Mouse (Mus musculus): Measurements from ENCODE around the gene Kif27. TPM values are rescaled to one million over a fixed set of nuclear protein-coding genes. Genes with fewer than 3 reads are reported as not detected.
"Not testable (repeated sequence)": the region's sequence is repeated elsewhere in the genome, so short reads cannot be mapped to it uniquely, and the experiment has no call there.

The Kif27 gene
- total RNA-seq, 1 experiment, result 0.18 TPM

DNA sequence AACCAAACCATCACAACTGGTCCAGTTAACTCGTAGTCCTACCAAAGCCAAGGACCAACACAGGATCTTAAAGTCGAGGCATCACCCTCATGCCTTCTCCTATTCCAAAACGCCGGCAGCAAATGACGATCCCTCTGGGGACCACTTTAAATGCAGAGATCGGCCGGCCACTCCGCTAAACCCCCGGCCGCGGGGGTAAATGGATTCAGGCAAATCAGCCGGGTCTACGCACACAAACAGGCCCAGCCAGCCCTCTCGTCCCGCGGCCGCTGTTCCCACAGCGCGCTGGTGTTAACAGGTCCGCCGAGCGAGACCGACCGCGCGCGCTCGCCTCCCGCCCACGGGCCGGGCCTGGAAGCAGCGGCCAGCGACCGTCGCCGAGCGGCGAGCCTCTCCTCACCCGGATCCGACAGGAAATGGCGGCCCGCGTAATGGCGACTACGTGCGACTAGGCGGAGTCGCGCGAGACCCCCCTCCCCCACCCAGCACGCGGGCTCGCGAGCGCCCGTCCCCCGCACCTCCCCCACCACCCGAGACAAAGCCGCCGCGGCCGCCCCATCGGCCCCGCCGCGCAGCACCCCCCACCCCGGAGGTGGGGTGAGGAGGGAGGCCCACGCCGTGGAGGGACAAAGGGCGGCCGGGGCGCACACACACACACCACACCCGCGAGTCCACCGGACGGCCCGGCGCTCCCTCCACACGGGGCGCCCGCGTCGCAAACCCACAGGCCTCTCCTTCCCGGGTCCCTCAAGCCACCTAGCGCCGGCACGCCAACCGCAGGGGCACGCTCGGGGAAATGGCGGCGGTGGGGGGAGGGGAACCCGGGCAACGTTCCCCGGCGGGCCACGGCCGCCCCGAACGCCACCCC lies 42.4 kb upstream of the Kif27 start:
- no peak for DNase-seq (ENCODE audit: low read depth, low spot score)
- no peaks in the 10 kb centered on the region for H3K9me3 ChIP-seq (ENCODE audit: control insufficient read depth, insufficient read depth, low read depth, low read length)
- peak overlapping the region; percentile 94 to 99 for H3K4me3 ChIP-seq (ENCODE audit: insufficient read depth in 1 of 2, low read depth in 1 of 2, low read length in 2 of 2, poor library complexity in 1 of 2, severe bottlenecking in 1 of 2)
- peak overlapping the region; percentile 97 for H3K27ac ChIP-seq (ENCODE audit: insufficient read depth, low read depth, low read length, poor library complexity, severe bottlenecking)
- peaks cover 18% of the 10 kb centered on the region for H3K36me3 ChIP-seq (ENCODE audit: control insufficient read depth, insufficient read depth, low read length, poor library complexity, severe bottlenecking)
- TF ChIP-seq ZC3H11A (IDR thresholded peaks at IDR 0.05; ENCODE audit: borderline replicate concordance, low read depth, low read length) (no peak), MAFK (IDR thresholded peaks at IDR 0.05; ENCODE audit: insufficient read depth, low read depth, low read length) (no peak), HCFC1 (IDR thresholded peaks at IDR 0.05; ENCODE audit: borderline replicate concordance, insufficient read depth, low read length) (peak; percentile 10; the same call in 1 of the 2 replicates), CHD2 (IDR thresholded peaks at IDR 0.05; ENCODE audit: low read depth, low read length) (peak; percentile 85)
- in situ Hi-C loops (cut with MboI; ENCODE audit: low sequenced_read_pairs in 2 of 2, unreplicated experiment in 2 of 2), result no loop called here
- H3K4me1 ChIP-seq (ENCODE audit: control insufficient read depth in 2 of 2, insufficient read depth in 2 of 2, low read length in 2 of 2, poor library complexity in 1 of 2), result no peaks in the 10 kb centered on the region
- H3K9ac ChIP-seq (ENCODE audit: insufficient read depth, low read depth, low read length, poor library complexity, severe bottlenecking), result peak overlapping the region; percentile 100

DNA sequence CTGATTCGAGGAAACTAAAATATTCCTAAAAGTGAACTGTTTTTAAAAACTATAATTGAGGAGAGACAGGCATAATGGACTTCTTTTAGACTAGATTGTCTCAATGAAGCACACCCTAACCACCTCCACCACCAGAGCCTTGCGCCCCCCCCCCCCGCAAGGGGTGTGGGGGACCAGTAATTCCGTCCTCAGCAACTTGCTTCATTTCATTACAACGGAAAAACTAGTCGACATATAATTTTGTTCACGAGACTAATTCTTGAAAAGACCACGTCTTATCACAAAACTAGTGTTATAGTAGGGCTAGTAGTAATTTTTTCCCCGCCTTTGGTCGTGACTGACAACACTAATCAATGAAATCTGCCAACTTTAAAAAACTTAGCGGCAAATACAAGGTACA lies 41.7 kb upstream of the Kif27 start:
- Histone ChIP-seq H3K36me3 (ENCODE audit: control insufficient read depth, insufficient read depth, low read length, poor library complexity, severe bottlenecking) (peaks cover 24% of the 10 kb centered on the region), H3K4me3 (ENCODE audit: insufficient read depth in 1 of 2, low read depth in 1 of 2, low read length in 2 of 2, poor library complexity in 1 of 2, severe bottlenecking in 1 of 2) (peak overlapping the region; percentile 94 to 99), H3K27ac (ENCODE audit: insufficient read depth, low read depth, low read length, poor library complexity, severe bottlenecking) (peak overlapping the region; percentile 20; the same call in 1 of the 2 replicates), H3K9ac (ENCODE audit: insufficient read depth, low read depth, low read length, poor library complexity, severe bottlenecking) (peak overlapping the region; percentile 100), H3K9me3 (ENCODE audit: control insufficient read depth, insufficient read depth, low read depth, low read length) (no peaks in the 10 kb centered on the region), H3K4me1 (ENCODE audit: control insufficient read depth in 2 of 2, insufficient read depth in 2 of 2, low read length in 2 of 2, poor library complexity in 1 of 2) (no peaks in the 10 kb centered on the region)
- no peak for DNase-seq (ENCODE audit: low read depth, low spot score)
- no peak for TF ChIP-seq ZC3H11A (IDR thresholded peaks at IDR 0.05; ENCODE audit: borderline replicate concordance, low read depth, low read length)
- no peak; the same call in 1 of the 2 replicates for TF ChIP-seq CHD2 (IDR thresholded peaks at IDR 0.05; ENCODE audit: low read depth, low read length)
- TF ChIP-seq ZNF384 (IDR thresholded peaks at IDR 0.05; ENCODE audit: low read depth, low read length), result no peak
- TF ChIP-seq MAFK (IDR thresholded peaks at IDR 0.05; ENCODE audit: insufficient read depth, low read depth, low read length), result no peak
- no peak for TF ChIP-seq HCFC1 (IDR thresholded peaks at IDR 0.05; ENCODE audit: borderline replicate concordance, insufficient read depth, low read length)
- in situ Hi-C loops (cut with MboI; ENCODE audit: low sequenced_read_pairs in 2 of 2, unreplicated experiment in 2 of 2), result no loop called here

DNA sequence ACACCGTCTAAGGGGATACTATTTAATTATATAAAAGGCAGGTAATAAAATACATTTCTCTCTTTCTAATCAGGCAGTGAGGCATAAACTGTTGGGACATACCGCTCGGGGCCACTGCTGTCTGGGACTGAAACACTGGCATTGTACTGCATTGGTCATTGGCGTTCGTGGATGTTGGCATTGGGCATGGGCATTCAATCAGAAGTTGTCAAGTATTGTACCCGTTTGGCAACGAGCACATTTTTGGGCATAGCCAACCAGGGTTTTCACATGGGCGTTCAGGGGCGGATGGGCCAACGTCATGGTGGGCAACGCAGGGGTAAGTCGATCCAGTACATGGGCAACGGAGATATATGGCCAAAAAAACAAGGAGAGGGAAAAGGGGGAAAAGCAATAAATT lies 38.7 kb upstream of the Kif27 start:
- Histone ChIP-seq H3K36me3 (ENCODE audit: control insufficient read depth, insufficient read depth, low read length, poor library complexity, severe bottlenecking) (peaks cover 36% of the 10 kb centered on the region), H3K4me1 (ENCODE audit: control insufficient read depth in 2 of 2, insufficient read depth in 2 of 2, low read length in 2 of 2, poor library complexity in 1 of 2) (no peaks in the 10 kb centered on the region), H3K9ac (ENCODE audit: insufficient read depth, low read depth, low read length, poor library complexity, severe bottlenecking) (no peak overlapping the region), H3K9me3 (ENCODE audit: control insufficient read depth, insufficient read depth, low read depth, low read length) (no peaks in the 10 kb centered on the region), H3K4me3 (ENCODE audit: insufficient read depth in 1 of 2, low read depth in 1 of 2, low read length in 2 of 2, poor library complexity in 1 of 2, severe bottlenecking in 1 of 2) (no peak overlapping the region), H3K27ac (ENCODE audit: insufficient read depth, low read depth, low read length, poor library complexity, severe bottlenecking) (no peak overlapping the region)
- in situ Hi-C loops (cut with MboI; ENCODE audit: low sequenced_read_pairs in 2 of 2, unreplicated experiment in 2 of 2), result no loop called here
- no peak for TF ChIP-seq CHD2 (IDR thresholded peaks at IDR 0.05; ENCODE audit: low read depth, low read length)
- no peak for TF ChIP-seq HCFC1 (IDR thresholded peaks at IDR 0.05; ENCODE audit: borderline replicate concordance, insufficient read depth, low read length)
- no peak for TF ChIP-seq ZNF384 (IDR thresholded peaks at IDR 0.05; ENCODE audit: low read depth, low read length)
- no peak for TF ChIP-seq ZC3H11A (IDR thresholded peaks at IDR 0.05; ENCODE audit: borderline replicate concordance, low read depth, low read length)
- no peak for TF ChIP-seq MAFK (IDR thresholded peaks at IDR 0.05; ENCODE audit: insufficient read depth, low read depth, low read length)
- DNase-seq (ENCODE audit: low read depth, low spot score), result no peak

DNA sequence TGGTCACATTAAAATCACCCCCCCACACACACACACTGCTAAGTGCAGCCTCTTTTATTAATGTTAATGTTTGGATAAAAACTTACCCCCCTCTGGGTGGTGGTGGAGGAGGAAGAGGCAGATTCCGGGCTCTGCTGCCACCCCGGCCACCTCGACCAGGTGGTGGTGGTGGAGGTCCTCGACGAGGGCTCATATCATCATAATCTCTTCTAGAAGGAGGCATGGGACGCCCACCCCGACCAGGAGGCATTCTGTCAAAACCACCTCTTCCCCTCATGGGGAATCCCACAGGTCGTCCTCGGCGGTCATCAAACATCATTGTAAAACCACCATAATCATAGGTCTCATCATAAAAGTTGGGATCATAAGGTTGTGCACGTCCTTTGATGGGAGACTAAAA lies 35.5 kb upstream of the Kif27 start:
- in situ Hi-C loops (cut with MboI; ENCODE audit: low sequenced_read_pairs in 2 of 2, unreplicated experiment in 2 of 2); DNase-seq (ENCODE audit: low read depth, low spot score); H3K9me3 ChIP-seq (ENCODE audit: control insufficient read depth, insufficient read depth, low read depth, low read length); H3K9ac ChIP-seq (ENCODE audit: insufficient read depth, low read depth, low read length, poor library complexity, severe bottlenecking); H3K4me1 ChIP-seq (ENCODE audit: control insufficient read depth in 2 of 2, insufficient read depth in 2 of 2, low read length in 2 of 2, poor library complexity in 1 of 2); H3K27ac ChIP-seq (ENCODE audit: insufficient read depth, low read depth, low read length, poor library complexity, severe bottlenecking); H3K4me3 ChIP-seq (ENCODE audit: insufficient read depth in 1 of 2, low read depth in 1 of 2, low read length in 2 of 2, poor library complexity in 1 of 2, severe bottlenecking in 1 of 2): not testable (repeated sequence)
- peaks cover 36% of the 10 kb centered on the region for H3K36me3 ChIP-seq (ENCODE audit: control insufficient read depth, insufficient read depth, low read length, poor library complexity, severe bottlenecking)
